Mouse (Mus musculus): ENCODE data around the gene Dcx.

Dcx gene

GRCm38 (mm10) chrX:143827212-143827611 is 105.9 kb downstream of the Dcx start, which contains the start of gene Capn6:
Gene Capn6 (minus strand): TSS chrX:143827414.
- in situ Hi-C loops (cut with MboI, MseI) = no loop called here

GRCm38 (mm10) chrX:143826521-143826920 is 106.6 kb downstream of the Dcx start:
- in situ Hi-C loops (cut with MboI, MseI) = no loop called here

- in situ Hi-C loops (cut with MboI, MseI) = no loop called here
Measured at GRCm38 (mm10) chrX:143818961-143819360, 114.2 kb downstream of the Dcx start.

GRCm38 (mm10) chrX:143815948-143816347 is 117.2 kb downstream of the Dcx start:
- in situ Hi-C loops (cut with MboI, MseI) = no loop called here

Measured in T-helper 1 cell (primary cell).